Mouse (Mus musculus): ENCODE data around the gene Eif2b2.

Gene Eif2b2

GRCm38 (mm10) chr12:85237553-85237952, 18.3 kb downstream of the Eif2b2 start:
- DNase-seq (ENCODE audit: extremely low read depth, insufficient read length, low spot score), result no peak

GRCm38 (mm10) chr12:85252083-85252482, 32.8 kb downstream of the Eif2b2 start:
- DNase-seq (ENCODE audit: extremely low read depth, insufficient read length, low spot score), result no peak

DNA sequence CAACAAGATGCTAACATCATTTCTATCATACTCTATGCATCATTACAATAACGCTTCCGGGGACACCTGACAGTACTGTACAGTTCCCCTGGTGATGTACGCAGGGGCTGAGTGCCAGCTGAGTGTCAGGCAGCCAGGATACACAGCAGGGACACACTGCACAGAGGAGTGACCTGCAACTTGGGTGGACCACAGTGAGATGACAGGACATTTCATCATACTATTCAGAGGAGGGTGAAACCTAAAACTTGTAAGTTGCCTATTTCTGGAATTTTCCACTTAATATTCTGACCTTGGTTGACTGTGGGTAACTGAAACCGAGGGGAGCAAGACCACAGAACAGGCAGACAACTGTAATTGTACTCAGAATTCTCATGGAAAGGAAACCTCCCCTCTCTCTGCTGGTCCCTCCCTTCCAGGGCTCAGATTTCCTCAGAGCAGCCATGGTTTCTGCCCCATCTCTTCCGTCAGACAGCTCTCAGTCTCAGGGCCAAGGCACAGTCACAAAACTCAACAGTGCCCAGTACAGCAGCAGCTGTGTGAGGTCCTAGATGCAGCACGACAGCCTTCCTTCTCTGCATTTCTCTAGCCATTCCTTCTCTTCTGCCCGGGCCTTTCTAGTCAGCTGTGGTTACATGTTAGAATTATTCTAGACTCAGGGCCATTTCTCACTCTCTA, 36.9 kb downstream of the Eif2b2 start:
- DNase-seq (ENCODE audit: extremely low read depth, insufficient read length, low spot score), result peak; percentile 16

GRCm38 (mm10) chr12:85257008-85257639, 37.8 kb downstream of the Eif2b2 start:
- DNase-seq (ENCODE audit: extremely low read depth, insufficient read length, low spot score), result no peak

DNA sequence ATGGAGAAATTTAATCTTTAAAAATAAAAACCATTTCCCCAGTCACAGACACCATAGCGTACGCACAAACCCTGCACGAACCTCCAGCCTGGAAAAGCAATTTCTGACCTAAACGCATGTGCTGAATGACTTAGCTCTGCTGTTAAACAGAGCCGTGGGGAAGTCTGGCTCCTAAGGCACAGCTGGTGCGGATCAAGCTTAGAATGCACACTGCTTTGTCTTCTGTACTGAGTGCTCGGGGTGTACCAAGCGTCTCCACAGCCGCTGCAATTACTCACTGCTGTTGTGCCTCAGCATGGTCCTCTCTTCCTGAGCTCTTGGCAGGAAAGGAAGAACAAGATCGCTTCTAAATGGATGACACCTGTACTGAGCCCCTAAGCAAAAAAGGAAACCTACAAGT, 43.2 kb downstream of the Eif2b2 start:
- DNase-seq (ENCODE audit: extremely low read depth, insufficient read length, low spot score), result no peak

GRCm38 (mm10) chr12:85263190-85263589, 43.9 kb downstream of the Eif2b2 start:
- DNase-seq (ENCODE audit: extremely low read depth, insufficient read length, low spot score), result no peak

DNA sequence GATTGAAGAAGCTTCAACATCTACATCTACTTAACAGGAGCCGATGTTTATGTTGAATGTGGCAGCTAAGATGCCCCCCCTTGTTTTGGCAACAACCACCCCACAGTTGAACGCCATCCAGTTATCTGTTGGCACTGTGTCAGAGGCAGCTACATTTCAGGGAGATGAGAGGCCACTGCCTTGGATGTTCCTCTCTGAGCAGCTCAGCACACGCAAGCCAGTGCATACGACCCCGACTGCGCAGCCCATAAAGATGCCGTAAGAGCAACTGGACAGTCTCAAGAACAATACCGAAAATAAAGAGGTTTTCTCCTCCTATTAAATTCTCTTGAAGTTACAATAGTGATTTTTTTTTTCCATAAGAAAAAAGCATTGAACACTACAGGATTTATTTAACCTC, 45.2 kb downstream of the Eif2b2 start:
- no peak for DNase-seq (ENCODE audit: extremely low read depth, insufficient read length, low spot score)

DNA sequence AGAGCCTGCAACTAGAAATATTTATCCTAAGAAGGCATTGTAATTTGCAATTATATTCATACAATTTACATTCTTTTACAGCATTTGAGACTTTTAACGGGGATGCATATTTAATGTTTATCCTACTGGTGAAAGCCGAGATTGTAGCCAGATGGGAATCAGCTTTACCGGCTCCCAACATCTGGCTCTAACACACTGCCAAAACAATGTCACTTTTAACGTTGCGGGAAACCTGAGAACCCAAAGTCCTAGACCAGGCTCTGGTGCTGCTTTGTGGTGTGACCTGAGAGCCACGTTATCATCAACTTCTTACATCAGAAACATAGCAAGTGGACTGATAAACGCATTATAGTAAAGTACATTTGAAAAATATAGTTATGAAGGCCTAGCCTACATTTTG, 45.7 kb downstream of the Eif2b2 start:
- no peak for DNase-seq (ENCODE audit: extremely low read depth, insufficient read length, low spot score)

DNA sequence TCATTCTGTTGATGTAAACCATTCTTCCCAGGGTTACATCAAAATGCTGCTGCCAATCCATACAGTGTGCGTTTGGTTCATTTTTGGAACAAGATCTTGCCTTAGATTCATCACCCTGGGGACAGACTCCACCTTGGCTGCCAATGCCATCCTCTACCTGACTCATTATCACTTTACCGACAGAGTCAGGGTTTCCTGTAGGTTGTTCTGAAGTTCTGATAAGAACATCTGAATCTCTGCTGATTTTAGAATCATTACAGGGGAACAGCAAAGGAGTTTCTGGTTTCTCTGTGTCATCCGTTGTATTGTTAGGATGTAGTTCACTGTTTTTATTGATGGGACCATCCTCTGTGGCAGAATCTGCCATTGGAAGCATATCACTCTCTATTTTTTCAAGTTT, 47.0 kb downstream of the Eif2b2 start:
- DNase-seq (ENCODE audit: extremely low read depth, insufficient read length, low spot score), result no peak

GRCm38 (mm10) chr12:85269821-85270220, 50.5 kb downstream of the Eif2b2 start:
- DNase-seq (ENCODE audit: extremely low read depth, insufficient read length, low spot score), result no peak

DNA sequence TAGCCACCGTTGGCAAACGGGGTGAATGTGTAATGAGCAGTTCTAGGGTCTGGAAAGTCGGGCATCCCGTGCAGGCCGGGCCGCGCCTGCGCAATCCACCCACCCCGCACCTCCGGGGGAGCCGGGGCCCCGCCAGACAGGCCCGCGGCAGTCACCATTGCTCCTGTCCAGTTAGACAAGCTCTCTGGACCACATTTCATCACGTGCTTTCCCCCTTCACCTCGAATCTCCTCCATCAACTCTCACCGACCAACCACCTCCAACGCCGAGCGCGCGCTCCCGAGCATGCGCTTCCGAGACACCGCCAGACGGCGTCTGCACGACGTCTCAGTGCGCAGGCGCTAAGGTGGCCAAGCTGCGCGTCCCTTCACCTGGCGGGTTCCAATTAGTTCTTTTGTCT, 51.0 kb downstream of the Eif2b2 start, which contains the start of gene Mlh3:
Gene Mlh3 (minus strand): TSS at position 281 of the 400 bp plus-strand sequence.
- no peak for DNase-seq (ENCODE audit: extremely low read depth, insufficient read length, low spot score)

DNA sequence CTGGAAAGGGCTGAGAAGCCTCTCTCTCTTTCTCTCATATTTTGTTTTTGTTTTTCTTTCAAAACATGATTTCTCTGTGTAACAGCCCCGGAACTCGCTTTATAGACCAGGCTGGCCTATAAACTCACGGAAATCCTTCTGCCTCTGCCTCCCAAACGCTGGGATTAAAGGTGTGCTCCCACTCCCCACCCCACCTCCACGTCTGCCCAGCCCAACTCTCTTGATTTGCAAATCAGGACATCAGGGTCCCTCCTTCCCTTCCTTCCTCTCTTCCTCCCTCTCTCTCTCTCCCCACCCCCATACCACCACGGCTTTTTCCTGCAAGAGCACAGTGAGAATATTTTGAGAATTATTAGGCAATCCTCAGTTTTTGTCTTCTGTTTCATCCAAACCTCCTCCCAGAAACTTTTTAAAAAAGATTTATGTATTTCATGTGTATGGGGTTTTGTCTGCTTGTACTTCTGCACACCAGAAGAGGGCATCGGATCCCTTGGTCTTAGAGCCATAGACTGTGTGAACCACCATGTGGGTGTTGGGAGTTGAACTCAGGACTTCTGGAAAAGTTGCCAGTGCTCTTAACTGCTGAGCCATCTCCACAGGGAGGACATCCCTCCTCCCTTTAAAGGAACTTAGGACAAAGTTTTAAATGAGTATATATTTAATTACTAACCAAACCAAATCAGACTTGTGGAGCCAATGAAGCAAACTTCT, 52.0 kb downstream of the Eif2b2 start:
- no peak for DNase-seq (ENCODE audit: extremely low read depth, insufficient read length, low spot score)

DNA sequence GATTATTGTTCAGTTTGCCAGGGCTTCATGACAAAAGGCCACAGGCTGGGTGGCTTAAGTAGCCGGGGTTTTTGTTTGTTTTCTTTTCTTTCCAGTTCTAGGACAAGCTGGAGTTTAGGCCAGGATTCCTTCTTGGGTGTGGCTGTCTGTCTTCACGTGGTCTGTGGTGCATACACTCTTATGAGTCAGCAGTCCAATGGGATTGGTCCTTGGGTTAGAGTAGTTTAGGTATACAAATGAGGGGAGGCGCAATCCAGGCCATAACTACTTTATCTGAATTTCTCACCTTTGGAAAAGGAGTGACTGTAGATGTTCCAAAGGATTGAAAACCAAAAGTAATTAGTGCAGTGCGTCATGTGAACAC, 52.5 kb downstream of the Eif2b2 start:
- peak; percentile 58 for DNase-seq (ENCODE audit: extremely low read depth, insufficient read length, low spot score)

DNA sequence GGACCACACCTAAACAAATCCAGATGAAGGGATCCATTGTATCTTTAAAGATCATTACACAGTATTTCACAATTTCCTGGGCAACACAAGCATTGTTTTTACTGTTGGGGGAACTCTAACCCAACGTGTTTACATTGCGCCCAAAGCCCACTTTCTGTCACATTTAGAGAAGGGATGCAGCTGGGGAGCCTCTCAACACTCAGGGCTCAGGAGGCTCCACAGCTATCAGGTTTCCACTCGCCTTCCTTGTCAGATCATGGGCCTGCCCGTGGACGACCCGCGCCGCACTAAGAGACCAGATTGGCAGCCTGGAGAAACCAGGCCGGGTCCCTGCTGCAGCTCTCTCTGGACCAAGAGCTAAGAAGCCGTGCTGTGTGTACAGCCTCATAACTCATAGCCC, 54.2 kb downstream of the Eif2b2 start:
- DNase-seq (ENCODE audit: extremely low read depth, insufficient read length, low spot score), result no peak
